Mouse (Mus musculus) brain, adult 2 months (tissue): ENCODE data around the gene Ppp1r1c.
A peak's percentile ranks its signal among the peaks of the same experiment; 100 is the strongest.

Experiments used
- DNase-seq: peaks from one replicate; pipeline ENCODE4 v3.0.0; 2011; ENCODE audit warnings: low read depth, low spot score

Ppp1r1c gene

DNA sequence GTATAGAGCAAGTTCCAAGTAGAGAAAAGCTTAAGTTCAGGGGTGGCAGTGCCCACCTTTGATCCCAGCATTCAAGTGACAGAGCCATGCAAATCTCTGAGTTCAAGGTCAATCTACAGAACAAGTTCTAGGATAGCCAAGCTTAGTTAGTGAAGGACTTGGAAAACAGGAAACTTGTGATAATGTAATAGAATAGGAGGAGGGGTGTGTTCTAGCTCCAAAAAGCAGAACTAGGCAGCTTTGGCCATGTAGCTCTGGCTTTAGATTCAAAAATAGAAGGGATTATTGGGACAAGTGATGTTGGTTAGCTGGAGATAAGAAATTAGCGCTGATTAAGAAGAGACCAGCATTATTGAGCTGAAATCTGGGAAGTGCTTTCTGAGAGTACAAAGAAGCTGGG, 149.3 kb downstream of the Ppp1r1c start:
- no peak for DNase-seq

DNA sequence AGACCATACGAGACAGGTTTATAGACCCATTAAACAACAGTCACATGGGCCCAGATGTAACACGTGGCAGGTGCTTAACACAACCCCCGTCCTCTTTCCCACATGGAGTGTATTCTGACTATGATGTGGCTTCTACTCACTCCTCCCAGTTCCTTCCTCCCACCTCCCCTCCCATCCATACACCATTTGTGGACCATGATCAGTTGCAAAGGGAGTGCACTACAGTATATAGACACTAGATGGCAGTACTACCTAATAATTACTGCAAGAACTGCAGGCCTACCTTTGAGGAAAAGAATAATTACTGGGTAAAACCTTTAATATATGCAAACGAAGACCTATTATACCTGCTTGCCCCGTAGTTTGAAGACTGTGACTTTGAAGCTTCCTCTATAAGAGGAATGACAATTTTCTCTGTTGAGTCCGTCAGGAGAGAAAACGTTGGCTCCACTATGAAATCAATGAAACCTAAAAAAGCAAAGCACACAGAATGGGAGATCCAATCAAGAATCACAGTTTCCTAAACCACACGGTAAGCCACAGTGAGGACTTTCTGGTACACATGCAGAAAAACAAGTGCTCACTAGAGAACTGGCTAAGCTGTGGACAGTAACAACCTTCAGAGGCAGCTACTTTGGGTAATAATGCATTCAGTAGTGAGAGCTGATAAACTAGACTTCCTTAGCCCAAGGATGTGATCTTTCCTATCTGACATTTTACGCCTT, 157.9 kb downstream of the Ppp1r1c start:
- DNase-seq, result peak; percentile 68
